Mouse (Mus musculus) megakaryocyte, embryonic 14.5 days (primary cell): ENCODE results near the gene Iah1.

Experiments
- FLI1 ChIP-seq: IDR thresholded peaks from 2 replicates; pipeline ENCODE4 v1.6.1; 2012; ENCODE audit warnings: low read length, inconsistent platforms, mixed read lengths
- GATA1 ChIP-seq: IDR thresholded peaks from 3 replicates; pipeline ENCODE4 v1.6.1; 2012; ENCODE audit warnings: mixed read lengths, low read length, inconsistent platforms, borderline replicate concordance

- no peak for TF ChIP-seq GATA1
- no peak for TF ChIP-seq FLI1
These were observed 9.1 kb downstream of the Iah1 start for GRCm38 (mm10) chr12:21325266-21325665.
